Mouse (Mus musculus): ENCODE results near the gene Gtf2a2.

Gene Gtf2a2

GRCm38 (mm10) chr9:70062012-70062411 lies 49.7 kb downstream of the Gtf2a2 start:
- no peak for DNase-seq (ENCODE audit: low spot score)

GRCm38 (mm10) chr9:70067497-70067896 lies 55.1 kb downstream of the Gtf2a2 start:
- DNase-seq (ENCODE audit: low spot score), result no peak

- no peak for DNase-seq (ENCODE audit: low spot score)
Observed at GRCm38 (mm10) chr9:70069961-70070435, 57.6 kb downstream of the Gtf2a2 start.

GRCm38 (mm10) chr9:70072387-70072786 lies 60.0 kb downstream of the Gtf2a2 start:
- no peak for DNase-seq (ENCODE audit: low spot score)
